10 mouse cellular contexts compared by ENCODE assay signal in genomic region chr16:76600131-76600530, GRCm38 (mm10).
A peak's percentile ranks its signal among the peaks of the same experiment; 100 is the strongest.
DNase-seq lines count a peak whose midpoint lies in the region; ATAC-seq and TF ChIP-seq lines count a peak whose summit lies in the region.
"Had no signal": no experiment of that assay in that cellular context is flagged by ENCODE, and none has a peak within 500 bp of the region (broad histone marks: within the 10 kb centered on the region; RNA-seq: fewer than 3 reads in every experiment).

No protein-coding gene starts in this region.

- DNase-seq in frontal cortex, postnatal 25 days (ENCODE audit: low spot score in 2 of 2) = no peak
- DNase-seq in gastrocnemius, adult 2 months = peak; percentile 67
- DNase-seq in lung, postnatal 14 days = peak; percentile 8
- no peak for DNase-seq in layer of hippocampus, postnatal 25 days (ENCODE audit: extremely low spot score in 1 of 2, low spot score in 1 of 2)
- DNase-seq: cerebellum, adult 2 months; thymus, postnatal 14 days had no signal

- no peak overlapping the region for H3K4me3 ChIP-seq in midbrain, embryonic 16.5 days (ENCODE audit: low read depth, low read length)
- no peak overlapping the region for H3K4me3 ChIP-seq in midbrain, embryonic 15.5 days
- peak overlapping the region; percentile 53 for H3K4me3 ChIP-seq in gastrocnemius, adult 2 months

- peak overlapping the region; percentile 10; the same call in 1 of the 2 replicates for H3K4me2 ChIP-seq in midbrain, embryonic 16.5 days (ENCODE audit: low read length)
- H3K4me2 ChIP-seq in midbrain, embryonic 15.5 days = no peak overlapping the region

- no peaks in the 10 kb centered on the region for H3K4me1 ChIP-seq in midbrain, embryonic 16.5 days (ENCODE audit: control insufficient read depth, insufficient read depth, low read length)
- no peaks in the 10 kb centered on the region for H3K4me1 ChIP-seq in midbrain, embryonic 15.5 days

- intact Hi-C loops in gastrocnemius, adult 2 months (cut with DNase I) = no loop called here

- H3K36me3 ChIP-seq in midbrain, embryonic 16.5 days (ENCODE audit: control insufficient read depth, insufficient read depth, low read length) = no peaks in the 10 kb centered on the region
- no peaks in the 10 kb centered on the region for H3K36me3 ChIP-seq in midbrain, embryonic 15.5 days (replicated peaks)

- peak; percentile 65; the same call in 1 of the 2 replicates for ATAC-seq in frontal cortex, adult (ENCODE audit: low TSS enrichment)
- no peak for ATAC-seq in midbrain, embryonic 16.5 days
- no peak for ATAC-seq in midbrain, embryonic 15.5 days (replicated peaks)
- ATAC-seq in monocyte, adult 5-6 weeks (replicated peaks; ENCODE audit: insufficient number of reproducible peaks, low FRiP score, low TSS enrichment, poor library complexity, severe bottlenecking) = no peak

- H3K9me3 ChIP-seq in midbrain, embryonic 16.5 days (replicated peaks; ENCODE audit: control insufficient read depth, low read length, poor library complexity, severe bottlenecking) = no peaks in the 10 kb centered on the region
- no peaks in the 10 kb centered on the region for H3K9me3 ChIP-seq in midbrain, embryonic 15.5 days

- no peak for TF ChIP-seq CTCF in gastrocnemius, adult 2 months (IDR thresholded peaks at IDR 0.05)

- H3K9ac ChIP-seq in midbrain, embryonic 16.5 days (ENCODE audit: low read depth, low read length) = no peak overlapping the region
- H3K9ac ChIP-seq in midbrain, embryonic 15.5 days = no peak overlapping the region

- H3K27me3 ChIP-seq in midbrain, embryonic 16.5 days (ENCODE audit: control insufficient read depth, insufficient read depth, low read depth, low read length) = no peaks in the 10 kb centered on the region
- H3K27me3 ChIP-seq in midbrain, embryonic 15.5 days (replicated peaks) = no peaks in the 10 kb centered on the region

- no peak overlapping the region for H3K27ac ChIP-seq in midbrain, embryonic 16.5 days (ENCODE audit: low read length)
- no peak overlapping the region for H3K27ac ChIP-seq in midbrain, embryonic 15.5 days
- H3K27ac ChIP-seq in gastrocnemius, adult 2 months = peak overlapping the region; percentile 2; the same call in 1 of the 2 replicates

- WGBS in midbrain, embryonic 16.5 days = 49% methylated on average over 10 of the region's 10 CpGs
- WGBS in midbrain, embryonic 15.5 days = 55% methylated on average over 10 of the region's 10 CpGs

Comparison
In these comparisons a context has a peak if more than half of its experiments do, and no peak if none do; other contexts are left out.
1. DNase-seq: peak in gastrocnemius, adult 2 months (single experiment) and lung, postnatal 14 days (single experiment); none in frontal cortex, postnatal 25 days (0 of 2) and layer of hippocampus, postnatal 25 days (0 of 2).